Mouse (Mus musculus) bone marrow, adult 2 months (tissue): ENCODE data around the gene Cpt1c. TPM values are rescaled to one million over a fixed set of nuclear protein-coding genes. Genes with fewer than 3 reads are reported as not detected.

Experiments
- H3K27ac ChIP-seq: fragments of 200-500 bp; 2 replicates; pipeline ENCODE4 v1.5.1; 2012; ENCODE audit warnings: low read depth, mild to moderate bottlenecking, control low read depth, inconsistent platforms, low read length; ENCODE audit not compliant: control insufficient read depth, poor library complexity, insufficient read depth
- H3K4me1 ChIP-seq: fragments of 200-500 bp; 2 replicates; pipeline ENCODE4 v1.6.1; 2011; ENCODE audit warnings: low read length; ENCODE audit not compliant: control insufficient read depth, insufficient read depth
- H3K4me3 ChIP-seq: fragments of 200-500 bp; replicated peaks from 2 replicates; pipeline ENCODE3; 2011; ENCODE audit warnings: mild to moderate bottlenecking, low read depth, low read length, control low read depth; ENCODE audit not compliant: control insufficient read depth
- CTCF ChIP-seq: fragments of 200-500 bp; IDR thresholded peaks from 2 replicates; pipeline ENCODE4 v1.5.1; 2011; ENCODE audit warnings: low read length, control low read depth; ENCODE audit not compliant: control insufficient read depth, insufficient read depth
- POLR2A ChIP-seq: fragments of 200-500 bp; IDR thresholded peaks from 2 replicates; pipeline ENCODE4 v1.6.1; 2011; ENCODE audit warnings: low read depth, mild to moderate bottlenecking, control low read depth, low read length, borderline replicate concordance; ENCODE audit not compliant: control insufficient read depth
- WGBS: fragments of 180-500 bp; shearing (Covaris S2); methylation state at CpG from one replicate; pipeline ENCODE4 v1.1.7; 2018; 5-methylcytosine and 5-hydroxymethylcytosine counted together
- polyA plus RNA-seq: library from polyadenylated mRNA; stranded (reverse); fragments of >200 nt; gene quantifications from 2 replicates; pipeline ENCODE4 v1.2.4, GENCODE M21; 2011; ENCODE audit warnings: low replicate concordance; ENCODE audit not compliant: missing spikeins, insufficient read depth, insufficient read length

The Cpt1c gene
- polyA plus RNA-seq, 1 experiment: 6.5 TPM

DNA sequence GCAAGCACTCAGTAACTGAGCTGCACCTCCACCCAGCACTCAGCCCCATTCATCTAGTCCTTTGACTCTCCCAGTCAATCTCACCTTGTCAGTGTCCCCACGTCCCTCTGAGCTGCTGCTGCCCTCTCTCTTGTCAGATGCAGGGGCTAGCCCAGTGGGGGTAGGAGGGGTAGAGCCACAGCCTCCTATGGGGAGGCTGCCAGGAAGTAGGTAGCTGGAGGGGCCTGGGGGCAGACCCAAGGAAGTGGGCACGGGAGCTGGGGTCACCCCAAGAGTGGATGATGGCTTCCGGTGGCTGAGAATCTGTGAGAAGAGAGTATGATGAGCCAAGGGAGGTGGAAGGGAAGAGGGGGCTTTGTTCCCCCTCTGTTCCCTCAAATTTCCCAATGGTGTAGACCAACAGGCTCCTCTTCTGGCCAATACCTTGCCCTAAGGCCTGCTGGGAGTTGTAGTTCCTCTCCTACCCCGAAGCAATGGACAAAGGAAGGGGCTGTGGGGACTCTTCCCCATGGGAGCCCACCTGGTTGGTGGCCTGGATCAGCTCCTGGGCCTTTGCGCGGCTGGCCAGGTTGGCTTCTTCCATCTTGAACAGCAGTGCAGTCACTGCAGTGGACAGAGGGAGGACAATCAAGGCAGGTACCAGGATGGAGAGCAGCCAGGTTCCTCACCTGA lies 30.8 kb upstream of the Cpt1c start:
- H3K27ac ChIP-seq: no peak overlapping the region
- TF ChIP-seq CTCF (no peak), POLR2A (no peak)

GRCm38 (mm10) chr7:45004546-45004945 lies 29.9 kb upstream of the Cpt1c start:
- TF ChIP-seq CTCF (no peak), POLR2A (no peak)
- Histone ChIP-seq H3K4me3 (no peak overlapping the region), H3K27ac (no peak overlapping the region), H3K4me1 (no peaks in the 10 kb centered on the region)
- whole genome bisulfite sequencing: 47% methylated on average over 3 of the region's 3 CpGs

More for the DNA sequence above, 30.8 kb upstream of the Cpt1c start:
- WGBS: 84% methylated on average over 6 of the region's 6 CpGs
- Histone ChIP-seq H3K4me1 (no peaks in the 10 kb centered on the region), H3K4me3 (no peak overlapping the region)

- Histone ChIP-seq H3K27ac (no peak overlapping the region), H3K4me1 (peaks cover 4% of the 10 kb centered on the region; the same call in 1 of the 2 replicates), H3K4me3 (no peak overlapping the region)
- TF ChIP-seq CTCF: no peak
- TF ChIP-seq POLR2A: no peak
- WGBS: 70% methylated on average over 7 of the region's 7 CpGs
Measured at GRCm38 (mm10) chr7:45002440-45002839, 27.8 kb upstream of the Cpt1c start.

DNA sequence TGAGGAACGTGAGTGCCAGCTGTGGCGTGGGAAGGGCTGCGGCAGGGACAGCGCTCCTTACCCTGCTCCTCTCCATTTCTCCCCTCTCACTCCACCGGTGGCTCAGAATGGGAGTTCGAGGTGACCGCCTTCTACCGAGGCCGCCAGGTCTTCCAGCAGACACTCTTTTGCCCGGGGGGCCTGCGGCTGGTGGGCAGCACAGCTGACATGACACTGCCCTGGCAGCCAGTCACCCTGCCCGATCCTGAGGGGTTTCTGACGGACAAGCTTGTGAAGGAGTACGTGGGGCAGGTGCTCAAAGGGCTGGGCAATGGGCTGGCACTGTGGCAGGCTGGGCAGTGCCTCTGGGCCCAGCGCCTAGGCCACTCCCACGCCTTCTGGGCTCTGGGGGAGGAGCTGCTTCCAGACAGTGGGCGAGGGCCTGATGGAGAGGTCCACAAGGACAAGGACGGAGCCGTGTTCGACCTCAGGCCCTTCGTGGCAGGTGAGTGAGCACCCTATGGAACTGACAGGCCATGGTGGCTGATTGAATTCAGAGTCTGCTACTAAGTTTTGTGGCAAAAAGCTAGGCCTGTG lies 26.0 kb upstream of the Cpt1c start:
- WGBS: 88% methylated on average over 21 of the region's 21 CpGs
- peaks cover 4% of the 10 kb centered on the region; the same call in 1 of the 2 replicates for H3K4me1 ChIP-seq
- no peak overlapping the region for H3K27ac ChIP-seq

DNA sequence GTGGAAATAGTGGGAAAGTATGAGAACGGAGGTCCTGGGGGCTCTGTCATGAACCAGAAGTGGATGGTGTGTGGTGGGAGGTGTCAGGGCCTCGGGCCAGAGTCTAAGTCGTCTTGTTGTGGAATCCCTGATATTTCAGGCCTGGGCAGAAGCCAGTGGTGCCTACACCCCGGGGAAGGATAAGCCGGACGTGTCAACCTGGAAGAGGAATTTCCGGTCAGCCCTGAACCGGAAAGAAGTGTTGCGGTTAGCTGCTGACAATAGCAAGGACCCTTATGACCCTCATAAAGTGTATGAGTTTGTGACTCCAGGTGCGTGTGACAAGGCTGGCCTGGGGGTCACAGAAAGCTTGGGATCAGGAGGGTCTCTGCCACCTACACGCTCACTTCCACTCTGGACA lies 25.1 kb upstream of the Cpt1c start:
- Histone ChIP-seq H3K4me1 (peaks cover 4% of the 10 kb centered on the region; the same call in 1 of the 2 replicates), H3K4me3 (no peak overlapping the region), H3K27ac (no peak overlapping the region)
- TF ChIP-seq CTCF: no peak
- TF ChIP-seq POLR2A: no peak
- 88% methylated on average over 11 of the region's 11 CpGs for WGBS

More for the DNA sequence above, 26.0 kb upstream of the Cpt1c start:
- no peak overlapping the region for H3K4me3 ChIP-seq
- TF ChIP-seq CTCF (no peak), POLR2A (no peak)

DNA sequence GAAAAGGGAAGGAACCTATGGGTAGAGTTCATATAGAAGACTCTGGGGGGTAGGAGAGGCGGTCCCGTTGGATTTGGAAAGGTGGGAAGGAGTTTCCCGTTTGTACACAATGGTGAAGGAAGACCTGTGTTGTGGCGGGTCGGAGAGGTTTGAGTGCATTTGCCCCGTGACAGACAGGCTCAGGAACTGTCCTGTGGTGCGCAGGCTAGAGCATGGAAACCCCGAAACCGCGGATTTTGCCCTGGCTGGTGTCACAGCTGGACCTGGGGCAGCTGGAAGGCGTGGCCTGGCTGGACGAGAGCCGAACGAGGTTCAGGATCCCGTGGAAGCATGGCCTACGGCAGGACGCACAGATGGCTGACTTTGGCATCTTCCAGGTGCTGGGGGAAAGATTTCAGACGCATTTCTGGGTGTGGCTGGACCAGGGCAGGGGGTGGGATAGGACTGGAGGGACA lies 23.9 kb upstream of the Cpt1c start, which contains the start of gene Bcl2l12:
TSS of gene Bcl2l12 (minus strand) at position 212 of the 455 bp plus-strand sequence.
- WGBS: under 1% methylated on average over 18 of the region's 18 CpGs
- H3K27ac ChIP-seq: peak within 1 kb of the TSS; percentile 85
- H3K4me1 ChIP-seq: peaks cover 4% of the 10 kb centered on the region; the same call in 1 of the 2 replicates
- 0 out of 2 replicates have a peak, but pooled peaks have one; percentile 24 for TF ChIP-seq POLR2A
- no peak for TF ChIP-seq CTCF
- H3K4me3 ChIP-seq: peak within 1 kb of the TSS; percentile 83

GRCm38 (mm10) chr7:44997940-44998428 lies 23.3 kb upstream of the Cpt1c start:
- under 1% methylated on average over 15 of the region's 15 CpGs for WGBS

DNA sequence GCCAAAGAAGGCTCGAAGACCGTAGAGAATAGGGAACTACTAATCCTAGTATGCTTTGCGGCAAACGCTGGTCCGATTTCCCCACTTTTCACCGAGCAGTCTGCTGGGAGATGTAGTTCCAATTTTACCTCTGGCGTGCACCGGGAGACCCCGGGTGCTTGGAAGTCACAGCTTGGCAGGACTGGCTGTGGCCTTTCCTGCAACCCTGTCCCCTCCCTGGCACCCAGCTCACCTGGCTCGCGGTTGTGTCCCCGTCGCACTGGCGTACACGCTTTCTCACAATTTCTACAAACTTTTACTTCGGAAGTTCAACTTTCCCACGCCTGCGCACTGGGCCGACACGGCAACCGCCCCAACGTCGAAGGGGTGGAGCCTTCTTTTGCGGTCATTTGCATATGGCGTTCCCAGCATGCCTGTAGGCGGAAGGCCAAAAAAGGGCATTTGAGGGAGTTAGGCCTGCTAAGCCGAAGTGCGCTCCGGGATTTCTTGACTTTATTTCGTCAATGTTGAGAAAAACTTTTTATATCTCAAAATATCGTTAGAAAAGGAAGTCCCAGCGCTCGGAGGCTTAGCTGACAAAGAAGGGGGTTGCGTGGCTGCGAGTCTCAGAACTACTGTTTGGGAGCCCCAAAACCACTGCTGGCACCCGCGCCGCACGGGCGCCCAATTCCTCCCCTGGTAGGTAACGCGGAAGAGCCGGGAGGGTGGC lies 22.7 kb upstream of the Cpt1c start, which contains the start of gene Irf3:
TSS of gene Irf3 (plus strand) at position 418 of the 709 bp plus-strand sequence.
- H3K27ac ChIP-seq: peak within 1 kb of the TSS; percentile 85
- TF ChIP-seq CTCF (peak; percentile 11; the same call in 1 of the 2 replicates), POLR2A (peak; percentile 38; the same call in 1 of the 2 replicates)
- peaks cover 4% of the 10 kb centered on the region; the same call in 1 of the 2 replicates for H3K4me1 ChIP-seq
- peak within 1 kb of the TSS; percentile 83 for H3K4me3 ChIP-seq
- under 1% methylated on average over 43 of the region's 43 CpGs for WGBS

More at GRCm38 (mm10) chr7:44997940-44998428, 23.3 kb upstream of the Cpt1c start:
- TF ChIP-seq POLR2A (no peak), CTCF (no peak)
- Histone ChIP-seq H3K27ac (peak overlapping the region; percentile 85), H3K4me3 (peak overlapping the region; percentile 83), H3K4me1 (peaks cover 4% of the 10 kb centered on the region; the same call in 1 of the 2 replicates)

- Histone ChIP-seq H3K4me1 (peaks cover 4% of the 10 kb centered on the region; the same call in 1 of the 2 replicates), H3K4me3 (peak overlapping the region; percentile 83), H3K27ac (peak overlapping the region; percentile 3; the same call in 1 of the 2 replicates)
- no peak for TF ChIP-seq POLR2A
- no peak for TF ChIP-seq CTCF
- 11% methylated on average over 10 of the region's 10 CpGs for WGBS
Measured at GRCm38 (mm10) chr7:44996672-44997071, 22.0 kb upstream of the Cpt1c start.
